Mouse (Mus musculus): Measurements from ENCODE around the gene Tesc.

Gene Tesc

GRCm38 (mm10) chr5:118017527-118017926 is 10.0 kb upstream of the Tesc start:
- DNase-seq, result no peak

- no peak for DNase-seq
Observed at GRCm38 (mm10) chr5:118019905-118020304, 7.6 kb upstream of the Tesc start.

DNA sequence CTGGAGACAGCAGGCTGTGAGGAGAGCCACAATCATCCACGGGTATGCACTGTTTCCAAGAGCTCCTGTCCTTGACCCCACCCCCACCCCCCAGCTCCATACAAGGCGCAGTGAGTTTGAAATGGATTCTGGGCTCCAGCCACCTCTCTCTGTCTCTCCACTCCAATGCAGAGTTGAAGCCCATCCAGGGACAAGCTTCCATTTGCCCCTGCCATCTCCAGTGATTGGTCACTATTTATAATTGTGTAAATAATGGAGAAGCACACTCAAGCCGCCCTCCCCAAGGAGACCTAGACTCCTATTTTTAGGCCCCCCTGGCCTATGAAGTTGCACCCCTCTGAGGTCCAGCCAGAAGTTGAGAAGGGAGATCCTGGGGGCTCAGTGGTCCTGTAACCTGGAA is 4.5 kb upstream of the Tesc start:
- no peak for DNase-seq

GRCm38 (mm10) chr5:118025880-118026279 is 1.7 kb upstream of the Tesc start:
- no peak for DNase-seq

DNA sequence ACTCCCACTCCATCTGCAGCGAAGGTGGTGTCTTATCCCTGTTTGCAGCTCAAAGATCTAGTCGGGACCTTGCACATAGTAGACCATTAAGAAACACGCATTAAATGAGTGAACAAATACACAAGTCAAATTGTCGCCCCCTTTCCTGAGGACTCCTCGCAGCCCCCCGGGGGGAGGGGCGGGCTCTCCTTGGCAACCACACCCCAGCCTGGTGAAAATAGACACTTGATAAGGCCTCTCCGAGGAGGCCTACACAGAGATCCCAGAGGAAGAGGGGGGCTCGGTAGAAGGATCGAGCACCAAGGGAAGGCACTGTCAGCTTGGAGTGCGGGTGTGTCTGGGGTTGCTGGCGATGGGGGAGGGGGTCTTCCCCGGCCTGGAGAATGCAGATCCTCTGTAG is 1.2 kb upstream of the Tesc start:
- DNase-seq, result no peak

GRCm38 (mm10) chr5:118027101-118027697 is 344 bp upstream of the Tesc start:
- DNase-seq, result no peak

- peak in 1 of 2 experiments; percentile 57 for DNase-seq
Observed at GRCm38 (mm10) chr5:118028191-118029034, 870 bp downstream of the Tesc start.

GRCm38 (mm10) chr5:118029035-118029408 is 1.5 kb downstream of the Tesc start:
- DNase-seq, result no peak

GRCm38 (mm10) chr5:118029420-118029819 is 1.9 kb downstream of the Tesc start:
- peak; percentile 55 to 66 for DNase-seq

DNA sequence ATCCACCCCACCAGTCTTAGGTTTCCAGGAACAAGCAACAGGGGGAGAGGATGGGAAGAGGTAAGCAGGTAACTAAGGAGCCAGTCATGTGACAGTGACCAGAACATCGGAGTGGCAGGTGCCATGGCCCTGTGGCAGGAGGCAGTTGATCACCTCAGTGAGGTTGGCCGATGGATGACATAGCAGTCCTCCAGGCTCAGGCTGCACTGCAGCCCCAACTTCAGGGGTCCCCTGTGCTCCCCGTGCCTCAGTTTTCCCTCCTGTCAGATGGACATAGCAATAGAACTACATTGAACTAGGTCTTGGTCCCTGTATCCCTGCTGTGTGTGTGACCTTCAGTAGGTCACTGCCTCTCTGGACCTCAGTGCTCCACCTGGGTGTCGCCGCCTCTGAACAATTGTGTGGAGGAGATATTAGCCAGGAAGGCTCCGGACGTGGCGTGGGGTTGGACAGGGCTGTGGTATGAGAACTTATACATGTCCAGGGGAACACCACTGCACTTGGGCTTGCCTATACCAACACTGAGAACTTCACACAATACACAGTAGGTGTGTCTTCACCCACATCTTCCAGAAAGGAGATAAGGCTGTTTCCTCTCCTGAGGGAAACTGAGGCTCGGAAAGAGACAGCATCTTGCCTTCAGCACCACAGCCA is 2.6 kb downstream of the Tesc start:
- DNase-seq, result no peak

- DNase-seq, result no peak
Observed at GRCm38 (mm10) chr5:118031059-118031458, 3.5 kb downstream of the Tesc start.

- peak in 1 of 2 experiments; percentile 62 for DNase-seq
Observed at GRCm38 (mm10) chr5:118031508-118031907, 4.0 kb downstream of the Tesc start.

GRCm38 (mm10) chr5:118033328-118033727 is 5.8 kb downstream of the Tesc start:
- DNase-seq, result peak in 1 of 2 experiments; percentile 63

DNA sequence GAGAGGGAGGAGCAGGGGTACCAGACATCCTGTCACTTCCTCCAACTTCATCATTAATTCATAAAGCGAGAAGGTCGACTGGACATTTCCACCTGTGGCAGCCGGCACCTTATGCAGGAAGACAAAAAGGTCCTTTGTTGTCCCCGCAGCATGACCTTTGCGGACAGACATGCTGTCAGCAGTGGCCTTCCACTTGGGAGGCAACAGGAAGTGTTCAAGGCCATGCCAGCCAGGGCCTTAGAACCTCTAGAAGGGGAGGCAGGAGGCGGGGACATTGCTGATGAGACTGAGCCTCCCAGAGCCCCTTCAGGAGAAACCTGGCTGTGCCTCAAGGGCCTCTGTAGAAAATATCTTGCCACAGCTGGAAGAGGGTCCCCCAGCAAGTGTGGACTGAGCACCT is 6.2 kb downstream of the Tesc start:
- DNase-seq, result no peak

DNA sequence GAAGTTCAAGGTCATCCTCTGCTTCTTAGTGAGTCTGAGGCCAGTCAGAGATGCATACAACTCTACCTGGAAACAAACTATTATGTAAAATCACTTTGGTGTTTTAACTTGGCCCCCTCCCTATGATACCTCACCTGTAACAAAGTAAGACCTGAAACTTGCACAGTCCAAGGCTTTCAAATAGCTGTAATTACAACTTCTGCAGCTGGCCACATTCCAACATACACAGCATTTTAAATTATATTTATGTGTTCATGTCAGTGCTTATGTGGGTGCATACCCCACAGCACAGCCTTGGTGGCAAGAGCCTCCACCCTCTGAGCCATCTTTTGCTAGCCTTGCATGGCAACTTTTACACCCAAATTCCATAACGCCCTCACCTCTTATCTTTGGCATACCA is 7.1 kb downstream of the Tesc start:
- no peak for DNase-seq

DNA sequence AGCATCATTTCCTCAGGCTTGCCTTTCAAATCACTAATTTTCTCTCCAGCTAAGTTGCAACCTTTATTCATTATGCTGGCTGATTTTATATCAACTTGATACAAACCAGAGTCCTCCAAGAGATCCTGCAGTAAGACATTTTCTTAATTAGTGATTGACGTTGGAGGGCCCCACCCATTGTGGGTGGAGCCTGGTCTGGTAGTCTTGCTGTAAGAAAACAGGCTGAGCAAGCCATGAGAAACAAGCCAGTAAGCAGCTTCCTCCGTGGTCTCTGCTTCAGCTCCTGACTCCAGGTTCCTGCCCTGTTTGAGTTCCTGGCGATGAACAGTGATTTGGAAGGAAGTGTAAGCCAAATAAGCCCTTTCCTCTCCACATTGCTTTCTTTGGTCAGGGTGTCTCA is 8.2 kb downstream of the Tesc start:
- DNase-seq, result no peak

DNA sequence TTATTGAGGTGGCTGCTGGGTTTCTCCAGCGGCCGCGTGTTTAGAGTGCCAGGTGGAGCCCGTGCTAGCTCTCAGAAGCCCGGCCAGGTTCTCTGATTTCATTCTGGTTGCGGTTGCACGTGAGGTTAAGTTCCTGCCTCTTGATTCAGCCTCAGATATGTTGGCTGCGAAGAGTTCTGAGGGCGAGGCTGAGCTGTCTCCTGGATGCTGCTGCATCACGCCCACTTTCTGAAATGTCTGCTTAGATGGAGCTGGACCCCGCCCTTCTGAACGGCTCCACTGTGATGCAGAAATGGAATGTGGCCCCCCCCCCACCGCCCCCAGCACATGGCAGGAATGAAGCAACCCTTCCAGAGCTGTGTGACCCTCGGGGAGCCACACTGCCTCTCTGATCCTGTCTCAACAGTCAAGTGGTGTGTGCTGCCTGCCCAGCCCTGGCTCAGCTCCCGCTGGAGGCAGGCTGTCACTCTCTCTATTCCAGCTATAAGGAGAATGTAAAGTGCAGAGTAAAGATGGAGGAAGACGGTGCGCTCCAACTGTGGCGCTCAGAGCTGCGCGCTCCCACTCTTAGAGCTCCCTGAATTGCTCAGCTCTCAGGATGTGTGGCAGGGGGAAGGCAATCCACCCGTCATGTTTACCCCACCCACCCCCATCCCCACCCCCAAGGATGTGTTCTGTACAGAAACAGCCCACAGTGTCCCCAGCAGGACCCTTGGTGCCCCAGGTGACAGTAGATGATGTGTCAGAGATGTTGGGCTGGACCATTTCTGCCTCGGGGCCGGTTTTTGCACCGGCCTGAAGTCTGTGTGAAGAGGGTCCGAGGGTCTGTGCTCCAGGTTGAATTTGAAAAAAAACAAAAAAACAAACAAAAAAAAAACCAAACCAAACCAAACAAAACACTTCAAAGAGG is 9.6 kb downstream of the Tesc start:
- DNase-seq, result peak; percentile 48 to 53

- DNase-seq, result peak; percentile 76 to 84
Observed at GRCm38 (mm10) chr5:118037798-118038484, 10.4 kb downstream of the Tesc start.

GRCm38 (mm10) chr5:118039241-118039668 is 11.7 kb downstream of the Tesc start:
- DNase-seq, result peak in 1 of 2 experiments; percentile 41

- DNase-seq, result peak; percentile 92 to 96
Observed at GRCm38 (mm10) chr5:118042599-118042998, 15.1 kb downstream of the Tesc start.

- DNase-seq, result no peak
Observed at GRCm38 (mm10) chr5:118043761-118044160, 16.2 kb downstream of the Tesc start.

GRCm38 (mm10) chr5:118044907-118045306 is 17.4 kb downstream of the Tesc start:
- DNase-seq, result peak; percentile 84 to 86
